Mouse (Mus musculus) midbrain, embryonic 12.5 days (tissue): ENCODE measurements at regions not wholly inside any gene's neighbourhood (a gene's known extent, or its start where the extent isn't known, plus 50 kb on each side); places are given as distances from the start of the nearest gene placed in this dataset.

ENCODE experiments used
- ATAC-seq: fragments of 200-750 bp; cut with Nextera tagmentation; 2 replicates; pipeline ENCODE4 v1.8.0; 2017; ENCODE audit warnings: low read depth, moderate TSS enrichment, moderate library complexity; ENCODE audit not compliant: low FRiP score
- H3K27ac ChIP-seq: fragments of 300-500 bp; sonication (generic); replicated peaks from 2 replicates; pipeline ENCODE4 v1.5.1; 2016; ENCODE audit warnings: mild to moderate bottlenecking
- H3K27me3 ChIP-seq: fragments of 300-500 bp; sonication (generic); 2 replicates; pipeline ENCODE4 v1.6.1; 2016; ENCODE audit warnings: mild to moderate bottlenecking
- H3K36me3 ChIP-seq: fragments of 300-500 bp; sonication (generic); 2 replicates; pipeline ENCODE4 v1.6.1; 2016
- H3K4me1 ChIP-seq: fragments of 300-500 bp; sonication (generic); 2 replicates; pipeline ENCODE4 v1.6.1; 2016
- H3K4me2 ChIP-seq: fragments of 300-500 bp; sonication (generic); replicated peaks from 2 replicates; pipeline ENCODE4 v1.6.1; 2016; ENCODE audit warnings: mild to moderate bottlenecking, moderate library complexity
- H3K4me3 ChIP-seq: fragments of 300-500 bp; sonication (generic); 2 replicates; pipeline ENCODE4 v1.5.1; 2016; ENCODE audit warnings: mild to moderate bottlenecking
- H3K9ac ChIP-seq: fragments of 300-500 bp; sonication (generic); replicated peaks from 2 replicates; pipeline ENCODE4 v1.6.1; 2016; ENCODE audit warnings: mild to moderate bottlenecking, moderate library complexity
- H3K9me3 ChIP-seq: fragments of 300-500 bp; sonication (generic); 2 replicates; pipeline ENCODE4 v1.6.1; 2016; ENCODE audit warnings: mild to moderate bottlenecking
- WGBS: fragments of 180-500 bp; shearing (Covaris S2); methylation state at CpG from one replicate; pipeline ENCODE4 v1.1.7; 2016; 5-methylcytosine and 5-hydroxymethylcytosine counted together

DNA sequence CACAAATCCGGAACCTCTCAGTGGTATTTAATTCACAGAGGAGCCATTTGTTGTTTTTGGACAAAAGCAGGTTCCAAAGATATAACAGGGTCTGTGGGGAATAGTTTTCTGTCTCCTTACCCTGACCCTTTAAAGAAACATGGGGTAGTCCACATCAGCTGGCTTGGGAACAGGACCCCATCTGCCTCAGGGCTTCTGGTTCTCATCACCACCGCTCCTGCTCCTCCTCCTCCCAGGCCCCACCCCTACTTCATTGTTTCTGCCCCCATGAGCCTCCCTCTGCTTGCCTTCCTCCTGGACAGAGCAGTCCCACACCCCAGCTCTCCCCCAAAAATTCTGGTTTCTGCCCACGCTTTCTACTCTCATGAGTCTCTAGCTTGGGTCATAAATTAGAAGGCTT lies 183.8 kb upstream of the Mgmt start:
- Histone ChIP-seq H3K9ac (no peak overlapping the region), H3K27ac (no peak overlapping the region), H3K4me2 (no peak overlapping the region), H3K36me3 (no peaks in the 10 kb centered on the region), H3K4me3 (no peak overlapping the region), H3K4me1 (no peaks in the 10 kb centered on the region), H3K27me3 (no peaks in the 10 kb centered on the region), H3K9me3 (no peaks in the 10 kb centered on the region)
- 68% methylated on average over 3 of the region's 3 CpGs for WGBS
- ATAC-seq: no peak

DNA sequence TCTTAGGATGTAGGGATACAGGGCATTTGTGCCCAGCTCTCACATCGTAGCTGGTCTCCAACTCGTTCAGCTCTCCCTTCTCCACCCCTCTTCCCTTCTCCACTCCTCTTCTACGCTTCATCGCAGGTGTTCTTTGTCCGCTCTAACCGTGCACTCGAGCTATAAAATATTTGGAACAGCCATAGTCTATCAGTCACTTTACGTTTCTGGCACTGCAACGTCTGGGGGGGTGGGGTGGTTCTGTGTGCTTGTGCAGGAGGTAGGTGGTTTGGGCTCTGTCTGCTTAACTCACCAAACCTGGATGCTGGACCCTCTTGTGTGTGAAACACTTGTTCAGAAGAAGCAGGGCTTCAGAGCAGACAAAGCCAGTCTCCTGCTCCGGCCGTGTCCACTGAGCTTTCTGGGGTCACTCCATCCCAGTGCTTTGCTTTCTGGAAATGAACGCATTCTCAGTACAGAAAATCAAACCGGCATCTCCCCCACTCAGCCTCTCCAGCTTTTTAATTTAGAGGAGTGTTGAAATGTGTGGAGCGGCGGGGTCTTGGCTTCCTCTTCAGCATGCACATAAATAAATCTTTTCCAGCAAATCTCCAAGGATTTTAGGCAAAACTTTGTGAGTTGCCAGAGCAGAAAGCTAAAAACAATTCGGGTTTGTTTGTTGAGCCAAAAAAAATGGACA lies 181.3 kb upstream of the Mgmt start:
- H3K4me2 ChIP-seq: no peak overlapping the region
- no peak overlapping the region for H3K27ac ChIP-seq
- no peak overlapping the region for H3K9ac ChIP-seq
- ATAC-seq: no peak
- no peaks in the 10 kb centered on the region for H3K36me3 ChIP-seq
- no peak overlapping the region for H3K4me3 ChIP-seq
- WGBS: 80% methylated on average over 16 of the region's 16 CpGs
- no peaks in the 10 kb centered on the region for H3K4me1 ChIP-seq
- no peaks in the 10 kb centered on the region for H3K27me3 ChIP-seq
- no peaks in the 10 kb centered on the region for H3K9me3 ChIP-seq

DNA sequence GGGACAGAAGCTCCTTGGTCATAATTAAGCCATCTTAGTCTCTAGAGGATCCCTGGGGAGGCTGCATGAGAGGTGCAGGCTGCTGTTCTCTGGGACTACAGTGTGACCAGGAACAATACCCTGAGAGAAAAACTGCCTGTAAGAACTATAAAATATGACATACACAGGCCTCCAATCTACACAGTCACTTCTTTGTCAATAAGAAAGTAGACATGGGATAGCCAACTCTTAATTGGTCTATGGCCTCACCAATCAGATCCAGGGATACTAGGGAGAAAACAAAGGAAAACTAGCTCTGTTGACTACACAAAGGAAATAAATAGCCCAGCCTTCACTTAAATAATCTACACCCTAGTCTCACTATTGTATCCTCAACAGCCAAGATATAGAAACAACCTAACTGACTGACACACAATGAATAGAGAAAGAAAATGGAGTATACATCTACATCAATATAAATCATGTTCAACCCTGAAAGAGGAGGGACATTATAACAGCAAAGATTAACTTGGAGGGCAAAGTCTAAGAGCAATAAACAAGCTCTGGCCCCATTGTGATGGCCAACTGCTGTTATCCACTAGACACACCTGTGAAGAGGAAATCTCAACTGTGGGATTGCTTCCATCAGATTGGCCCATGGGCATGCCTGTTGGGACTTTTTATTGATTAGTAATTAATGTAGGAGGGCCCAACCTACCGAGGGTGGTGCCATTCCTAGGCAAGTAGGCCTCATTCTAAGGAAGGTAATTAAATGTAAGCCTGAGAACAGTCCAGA lies 166.6 kb upstream of the Mgmt start:
- Histone ChIP-seq H3K4me1 (0 out of 2 replicates have a peak, but pooled peaks cover 3% of the 10 kb centered on the region), H3K9me3 (no peaks in the 10 kb centered on the region), H3K27ac (no peak overlapping the region), H3K36me3 (no peaks in the 10 kb centered on the region), H3K4me3 (no peak overlapping the region), H3K4me2 (no peak overlapping the region), H3K9ac (no peak overlapping the region), H3K27me3 (no peaks in the 10 kb centered on the region)
- 76% methylated on average over 1 of the region's 1 CpGs for whole genome bisulfite sequencing
- ATAC-seq: no peak

DNA sequence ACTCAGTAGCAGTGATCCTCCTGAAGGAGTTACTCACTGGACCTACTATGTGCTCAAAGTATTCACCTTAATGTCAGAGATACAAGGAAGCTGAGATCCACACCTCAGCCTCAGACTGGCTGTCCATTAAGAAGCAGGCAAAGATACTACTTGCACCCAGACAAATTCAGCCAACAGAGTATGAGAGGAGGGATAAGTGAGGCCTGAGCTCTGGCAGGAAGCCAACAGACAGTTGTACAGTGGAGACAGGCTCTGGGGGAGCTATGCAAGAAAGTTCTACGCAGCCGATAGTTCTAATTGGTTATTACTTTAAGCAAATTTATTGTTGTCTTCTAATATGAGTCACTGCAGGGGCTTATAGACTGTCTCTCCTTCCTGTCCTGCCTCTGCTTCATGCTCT lies 152.2 kb upstream of the Mgmt start:
- 100% methylated on average over 2 of the region's 2 CpGs for WGBS
- no peak overlapping the region for H3K9ac ChIP-seq
- no peaks in the 10 kb centered on the region for H3K36me3 ChIP-seq
- H3K4me2 ChIP-seq: no peak overlapping the region
- no peaks in the 10 kb centered on the region for H3K27me3 ChIP-seq
- 0 out of 2 replicates have a peak, but pooled peaks cover 4% of the 10 kb centered on the region for H3K4me1 ChIP-seq
- no peak for ATAC-seq
- no peak overlapping the region for H3K27ac ChIP-seq
- no peaks in the 10 kb centered on the region for H3K9me3 ChIP-seq
- H3K4me3 ChIP-seq: no peak overlapping the region

DNA sequence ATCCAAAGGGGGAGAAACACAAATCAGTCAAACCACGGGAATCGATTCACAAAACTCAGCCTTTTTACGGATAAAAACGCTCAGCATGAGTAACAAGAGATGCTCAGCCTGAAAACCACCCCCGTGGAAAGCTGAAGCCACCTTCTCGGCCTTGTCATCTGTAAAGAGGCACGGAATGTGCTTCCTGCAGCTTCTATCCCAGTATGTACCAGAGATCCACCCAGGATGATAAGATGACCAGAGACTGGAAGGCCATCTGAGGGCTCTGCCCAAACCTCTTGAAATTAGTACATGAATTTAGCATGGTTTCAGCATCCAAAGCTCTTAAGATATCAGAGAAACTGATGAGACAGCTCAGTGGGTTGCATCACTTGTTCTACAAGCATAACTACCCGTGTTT lies 149.0 kb upstream of the Mgmt start:
- Histone ChIP-seq H3K27me3 (no peaks in the 10 kb centered on the region), H3K36me3 (no peaks in the 10 kb centered on the region), H3K9me3 (no peaks in the 10 kb centered on the region), H3K4me3 (no peak overlapping the region), H3K27ac (no peak overlapping the region), H3K4me2 (no peak overlapping the region), H3K9ac (no peak overlapping the region), H3K4me1 (no peaks in the 10 kb centered on the region)
- 83% methylated on average over 8 of the region's 8 CpGs for WGBS
- ATAC-seq: no peak

DNA sequence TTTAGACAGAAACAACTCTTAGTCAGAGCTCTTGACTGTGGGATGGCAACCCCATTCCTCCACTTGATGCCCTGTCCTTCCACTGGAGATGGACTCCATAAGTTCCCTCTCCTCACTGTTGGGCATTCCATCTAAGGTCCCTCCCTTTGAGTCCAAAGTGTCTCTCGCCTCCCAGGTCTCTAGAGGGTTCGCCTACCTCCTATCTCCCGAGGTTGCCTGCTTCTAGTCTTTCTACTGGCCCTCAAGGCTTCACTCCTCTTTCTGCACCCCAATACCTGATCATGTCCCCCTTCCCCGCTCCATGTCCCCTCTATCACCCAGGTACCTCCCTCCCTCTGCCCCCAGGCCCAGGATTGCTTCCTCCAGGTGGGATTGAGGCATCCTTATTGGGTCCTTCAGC lies 142.9 kb upstream of the Mgmt start:
- no peak overlapping the region for H3K4me2 ChIP-seq
- H3K27me3 ChIP-seq: no peaks in the 10 kb centered on the region
- H3K4me1 ChIP-seq: no peaks in the 10 kb centered on the region
- no peak overlapping the region for H3K27ac ChIP-seq
- no peak overlapping the region for H3K9ac ChIP-seq
- WGBS: 82% methylated on average over 4 of the region's 4 CpGs
- no peak for ATAC-seq
- no peaks in the 10 kb centered on the region for H3K36me3 ChIP-seq
- no peak overlapping the region for H3K4me3 ChIP-seq
- no peaks in the 10 kb centered on the region for H3K9me3 ChIP-seq

DNA sequence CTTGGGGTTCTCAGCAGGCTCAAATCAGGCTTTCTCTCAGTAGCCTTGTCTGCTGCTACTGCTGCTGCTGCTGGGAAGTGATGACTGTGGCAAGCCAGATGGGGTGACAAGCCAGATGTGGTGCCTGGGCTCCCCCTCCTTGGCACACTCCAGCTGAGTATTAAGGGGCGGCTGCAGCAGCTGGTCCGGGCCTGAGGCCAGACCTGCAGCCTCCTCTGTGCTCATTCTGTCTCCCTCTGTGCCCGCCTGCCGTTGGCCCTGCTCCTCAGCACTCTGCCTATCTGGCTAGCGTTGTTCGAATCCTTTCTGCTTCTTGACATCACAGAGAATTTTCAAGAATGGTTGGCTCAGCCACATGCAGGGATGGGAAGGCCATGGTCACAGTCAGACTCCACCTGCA lies 139.6 kb upstream of the Mgmt start:
- no peak overlapping the region for H3K4me3 ChIP-seq
- H3K4me2 ChIP-seq: no peak overlapping the region
- no peaks in the 10 kb centered on the region for H3K9me3 ChIP-seq
- no peaks in the 10 kb centered on the region for H3K36me3 ChIP-seq
- H3K27ac ChIP-seq: no peak overlapping the region
- WGBS: 85% methylated on average over 6 of the region's 6 CpGs
- H3K9ac ChIP-seq: no peak overlapping the region
- no peaks in the 10 kb centered on the region for H3K4me1 ChIP-seq
- H3K27me3 ChIP-seq: no peaks in the 10 kb centered on the region
- ATAC-seq: no peak

DNA sequence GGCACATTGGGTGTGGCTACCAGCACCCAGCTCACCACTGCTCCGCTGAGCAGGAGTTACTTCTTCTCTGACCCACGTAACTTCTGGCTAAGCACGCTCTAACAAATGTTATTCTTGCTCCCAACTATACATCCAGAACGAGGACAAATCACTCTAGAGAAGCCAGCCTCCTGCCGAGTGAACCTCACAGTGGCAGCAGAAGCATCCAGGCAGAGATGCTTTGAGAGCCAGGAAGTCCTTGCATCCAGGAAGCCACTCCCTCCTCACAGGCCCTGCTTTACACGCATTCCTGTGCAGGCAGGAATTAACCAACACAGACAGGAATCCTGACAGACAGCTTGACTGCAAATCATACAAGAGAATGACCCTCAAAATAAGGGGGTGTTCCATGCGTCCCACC lies 129.4 kb upstream of the Mgmt start:
- no peak for ATAC-seq
- 51% methylated on average over 7 of the region's 7 CpGs for WGBS
- 0 out of 2 replicates have a peak, but pooled peaks cover 5% of the 10 kb centered on the region for H3K27me3 ChIP-seq

DNA sequence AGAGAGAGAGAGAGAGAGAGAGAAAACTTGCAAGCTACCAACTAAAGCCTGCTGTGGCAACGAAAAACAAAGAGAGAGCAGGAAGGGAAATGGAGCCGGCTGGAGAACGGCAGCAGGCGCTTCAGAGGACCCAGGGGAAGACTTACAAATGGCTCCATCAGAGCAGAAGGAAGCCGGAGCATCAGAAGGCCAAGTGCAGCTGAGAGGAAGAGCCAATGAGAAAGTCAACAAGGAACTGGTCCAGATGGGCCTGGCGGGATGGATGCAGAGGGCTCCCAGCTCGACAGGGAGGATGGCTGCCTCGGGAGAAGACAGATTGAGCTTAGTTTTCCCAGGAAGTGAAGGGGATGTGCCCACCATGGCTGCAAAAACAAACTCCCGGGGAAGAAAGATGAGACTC lies 127.2 kb upstream of the Mgmt start:
- Histone ChIP-seq H3K4me3 (no peak overlapping the region), H3K27ac (no peak overlapping the region), H3K4me1 (no peaks in the 10 kb centered on the region), H3K4me2 (no peak overlapping the region), H3K36me3 (no peaks in the 10 kb centered on the region), H3K9ac (no peak overlapping the region), H3K27me3 (0 out of 2 replicates have a peak, but pooled peaks cover 5% of the 10 kb centered on the region), H3K9me3 (no peaks in the 10 kb centered on the region)
- no peak for ATAC-seq
- 64% methylated on average over 9 of the region's 9 CpGs for WGBS

More for the DNA sequence above, 129.4 kb upstream of the Mgmt start:
- H3K36me3 ChIP-seq: no peaks in the 10 kb centered on the region
- H3K4me2 ChIP-seq: no peak overlapping the region
- no peak overlapping the region for H3K9ac ChIP-seq
- no peaks in the 10 kb centered on the region for H3K4me1 ChIP-seq
- H3K27ac ChIP-seq: no peak overlapping the region
- H3K4me3 ChIP-seq: no peak overlapping the region
- H3K9me3 ChIP-seq: no peaks in the 10 kb centered on the region

DNA sequence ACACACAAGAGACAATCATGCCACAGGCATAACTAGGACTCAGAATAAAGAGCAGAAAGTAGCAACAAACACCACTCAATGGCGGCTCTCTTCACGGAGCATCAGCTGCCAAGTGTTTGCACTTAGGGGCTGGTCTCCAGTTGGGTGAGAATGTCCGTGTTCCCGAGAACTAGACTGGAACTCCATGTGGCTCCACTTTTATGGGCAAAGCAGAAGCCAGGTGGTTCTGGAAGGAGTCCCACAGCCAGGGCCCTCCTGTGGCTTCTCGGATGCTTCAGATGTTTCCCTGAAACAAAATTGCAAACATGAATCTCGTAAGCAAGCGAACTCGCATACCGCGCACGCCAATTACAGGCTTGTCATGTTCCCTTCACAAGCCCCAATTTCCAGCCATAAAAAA lies 113.7 kb upstream of the Mgmt start:
- 87% methylated on average over 11 of the region's 11 CpGs for WGBS
- H3K9me3 ChIP-seq: no peaks in the 10 kb centered on the region
- H3K36me3 ChIP-seq: no peaks in the 10 kb centered on the region
- no peaks in the 10 kb centered on the region for H3K4me1 ChIP-seq
- H3K4me3 ChIP-seq: no peak overlapping the region
- no peaks in the 10 kb centered on the region for H3K27me3 ChIP-seq
- H3K27ac ChIP-seq: no peak overlapping the region
- H3K9ac ChIP-seq: no peak overlapping the region
- no peak for ATAC-seq
- no peak overlapping the region for H3K4me2 ChIP-seq

DNA sequence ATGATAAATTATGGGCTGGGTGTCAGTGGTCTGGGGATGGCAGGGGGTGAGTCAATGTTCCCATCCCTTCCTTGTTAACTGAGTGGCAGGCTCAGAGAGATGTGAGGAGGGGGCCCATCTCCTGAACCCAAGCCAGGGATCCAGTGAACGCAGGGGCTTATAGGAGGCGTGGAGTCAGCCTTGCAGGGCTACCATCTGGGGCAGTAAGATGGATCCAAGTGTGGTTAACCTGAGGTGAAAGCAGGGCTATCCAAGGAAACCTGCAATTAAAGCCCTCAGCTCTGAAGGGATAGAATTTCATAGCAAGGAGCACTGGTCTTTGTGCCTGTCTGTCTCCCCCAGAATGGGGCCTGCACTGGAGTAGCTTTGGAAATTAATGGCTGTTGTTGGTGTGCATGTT lies 103.3 kb upstream of the Mgmt start:
- no peak for ATAC-seq
- WGBS: 84% methylated on average over 2 of the region's 2 CpGs
- no peak overlapping the region for H3K4me3 ChIP-seq
- H3K4me2 ChIP-seq: no peak overlapping the region
- H3K4me1 ChIP-seq: no peaks in the 10 kb centered on the region
- H3K9me3 ChIP-seq: no peaks in the 10 kb centered on the region
- H3K36me3 ChIP-seq: no peaks in the 10 kb centered on the region
- no peak overlapping the region for H3K9ac ChIP-seq
- peaks cover 3% of the 10 kb centered on the region; the same call in 1 of the 2 replicates for H3K27me3 ChIP-seq
- no peak overlapping the region for H3K27ac ChIP-seq

DNA sequence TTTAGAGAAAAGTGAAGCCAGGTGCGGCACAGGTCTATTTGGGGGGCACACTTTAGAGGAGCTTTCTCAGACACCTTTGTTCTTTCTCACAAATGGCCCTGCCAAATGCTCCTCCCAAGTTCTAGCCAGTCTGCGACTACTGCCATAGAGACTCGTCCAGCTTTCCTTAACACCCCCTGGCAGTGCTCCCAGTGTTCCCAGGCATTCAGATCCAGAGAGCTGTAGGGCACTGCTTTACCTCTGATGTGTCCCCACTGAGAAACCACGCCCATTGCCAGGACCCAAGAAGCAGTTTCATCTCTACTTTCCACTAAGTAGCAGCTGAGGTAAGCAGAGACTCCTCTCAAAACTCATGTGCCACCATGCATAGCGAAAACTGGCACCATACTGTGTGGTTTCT lies 102.3 kb upstream of the Mgmt start:
- 80% methylated on average over 5 of the region's 5 CpGs for WGBS
- H3K4me3 ChIP-seq: no peak overlapping the region
- H3K4me1 ChIP-seq: no peaks in the 10 kb centered on the region
- no peak overlapping the region for H3K9ac ChIP-seq
- no peaks in the 10 kb centered on the region for H3K9me3 ChIP-seq
- H3K36me3 ChIP-seq: no peaks in the 10 kb centered on the region
- no peak overlapping the region for H3K27ac ChIP-seq
- H3K4me2 ChIP-seq: no peak overlapping the region
- peaks cover 3% of the 10 kb centered on the region; the same call in 1 of the 2 replicates for H3K27me3 ChIP-seq
- ATAC-seq: no peak
